Mouse (Mus musculus): Measurements from ENCODE around the gene Mtif3. TPM values are rescaled to one million over a fixed set of nuclear protein-coding genes. Genes with fewer than 3 reads are reported as not detected.
"Not testable (repeated sequence)": the region's sequence is repeated elsewhere in the genome, so short reads cannot be mapped to it uniquely, and the experiment has no call there.

Gene Mtif3
- polyA plus RNA-seq, 1 experiment from 2014 or later = 11.6 TPM

GRCm38 (mm10) chr5:146931904-146932553 is 31.6 kb downstream of the Mtif3 start:
- no peak overlapping the region for H3K4me3 ChIP-seq (replicated peaks)
- H3K27me3 ChIP-seq = no peaks in the 10 kb centered on the region
- ATAC-seq (ENCODE audit: insufficient read depth) = no peak
- H3K4me1 ChIP-seq (replicated peaks) = no peaks in the 10 kb centered on the region
- no peak overlapping the region for H3K4me2 ChIP-seq
- no peak overlapping the region for H3K27ac ChIP-seq (replicated peaks)
- H3K9ac ChIP-seq = no peak overlapping the region
- no peaks in the 10 kb centered on the region for H3K36me3 ChIP-seq (replicated peaks)
- WGBS (ENCODE audit: insufficient replicate concordance) = 58% methylated on average over 16 of the region's 16 CpGs
- H3K9me3 ChIP-seq (replicated peaks) = no peaks in the 10 kb centered on the region

- no peaks in the 10 kb centered on the region for H3K27me3 ChIP-seq
- 55% methylated on average over 7 of the region's 7 CpGs for WGBS (ENCODE audit: insufficient replicate concordance)
- ATAC-seq (ENCODE audit: insufficient read depth) = no peak
These were observed 32.2 kb downstream of the Mtif3 start for GRCm38 (mm10) chr5:146931422-146931821.

GRCm38 (mm10) chr5:146926673-146927072 is 36.9 kb downstream of the Mtif3 start:
- Histone ChIP-seq H3K4me1 (replicated peaks) (no peaks in the 10 kb centered on the region), H3K9me3 (replicated peaks) (no peaks in the 10 kb centered on the region), H3K36me3 (replicated peaks) (no peaks in the 10 kb centered on the region), H3K27ac (replicated peaks) (no peak overlapping the region), H3K27me3 (no peaks in the 10 kb centered on the region), H3K4me3 (replicated peaks) (no peak overlapping the region), H3K9ac (no peak overlapping the region), H3K4me2 (no peak overlapping the region)
- ATAC-seq (ENCODE audit: insufficient read depth) = no peak
- WGBS (ENCODE audit: insufficient replicate concordance) = 68% methylated on average over 5 of the region's 5 CpGs

More at GRCm38 (mm10) chr5:146931422-146931821, 32.2 kb downstream of the Mtif3 start:
- H3K9ac ChIP-seq = no peak overlapping the region
- no peaks in the 10 kb centered on the region for H3K36me3 ChIP-seq (replicated peaks)
- H3K9me3 ChIP-seq (replicated peaks) = no peaks in the 10 kb centered on the region
- no peak overlapping the region for H3K27ac ChIP-seq (replicated peaks)
- no peaks in the 10 kb centered on the region for H3K4me1 ChIP-seq (replicated peaks)
- H3K4me2 ChIP-seq = no peak overlapping the region
- no peak overlapping the region for H3K4me3 ChIP-seq (replicated peaks)

- ATAC-seq (ENCODE audit: insufficient read depth) = no peak
- no peaks in the 10 kb centered on the region for H3K4me1 ChIP-seq (replicated peaks)
- H3K27me3 ChIP-seq = 0 out of 2 replicates have a peak, but pooled peaks cover 9% of the 10 kb centered on the region
- WGBS (ENCODE audit: insufficient replicate concordance) = 62% methylated on average over 5 of the region's 5 CpGs
- H3K4me2 ChIP-seq = no peak overlapping the region
- no peaks in the 10 kb centered on the region for H3K36me3 ChIP-seq (replicated peaks)
- no peak overlapping the region for H3K9ac ChIP-seq
- H3K27ac ChIP-seq (replicated peaks) = no peak overlapping the region
- no peak overlapping the region for H3K4me3 ChIP-seq (replicated peaks)
- H3K9me3 ChIP-seq (replicated peaks) = no peaks in the 10 kb centered on the region
These were observed 40.1 kb downstream of the Mtif3 start for GRCm38 (mm10) chr5:146923547-146923946.

- H3K4me3 ChIP-seq (replicated peaks) = no peak overlapping the region
- H3K27me3 ChIP-seq = 0 out of 2 replicates have a peak, but pooled peaks cover 9% of the 10 kb centered on the region
- H3K9ac ChIP-seq = no peak overlapping the region
- no peak overlapping the region for H3K27ac ChIP-seq (replicated peaks)
- no peaks in the 10 kb centered on the region for H3K36me3 ChIP-seq (replicated peaks)
- no peaks in the 10 kb centered on the region for H3K4me1 ChIP-seq (replicated peaks)
- no peaks in the 10 kb centered on the region for H3K9me3 ChIP-seq (replicated peaks)
- H3K4me2 ChIP-seq = no peak overlapping the region
- ATAC-seq (ENCODE audit: insufficient read depth) = no peak
- WGBS (ENCODE audit: insufficient replicate concordance) = 38% methylated on average over 8 of the region's 8 CpGs
These were observed 42.4 kb downstream of the Mtif3 start for GRCm38 (mm10) chr5:146921224-146921623.

- no peaks in the 10 kb centered on the region for H3K4me1 ChIP-seq (replicated peaks)
- no peak for ATAC-seq (ENCODE audit: insufficient read depth)
- H3K36me3 ChIP-seq (replicated peaks) = no peaks in the 10 kb centered on the region
- H3K27ac ChIP-seq (replicated peaks) = no peak overlapping the region
- no peak overlapping the region for H3K9ac ChIP-seq
- WGBS (ENCODE audit: insufficient replicate concordance) = 10% methylated on average over 27 of the region's 27 CpGs
- no peak overlapping the region; the same call in 1 of the 2 replicates for H3K4me3 ChIP-seq (replicated peaks)
- no peaks in the 10 kb centered on the region for H3K9me3 ChIP-seq (replicated peaks)
- 0 out of 2 replicates have a peak, but pooled peaks cover 9% of the 10 kb centered on the region for H3K27me3 ChIP-seq
- H3K4me2 ChIP-seq = peak overlapping the region; percentile 41
These were observed 43.1 kb downstream of the Mtif3 start for GRCm38 (mm10) chr5:146920314-146921161.

- Histone ChIP-seq H3K4me1 (replicated peaks) (no peaks in the 10 kb centered on the region), H3K27me3 (0 out of 2 replicates have a peak, but pooled peaks cover 9% of the 10 kb centered on the region), H3K9ac (no peak overlapping the region), H3K4me2 (peak overlapping the region; percentile 41; the same call in 1 of the 2 replicates), H3K9me3 (replicated peaks) (no peaks in the 10 kb centered on the region), H3K36me3 (replicated peaks) (no peaks in the 10 kb centered on the region), H3K27ac (replicated peaks) (no peak overlapping the region), H3K4me3 (replicated peaks) (no peak overlapping the region)
- WGBS (ENCODE audit: insufficient replicate concordance) = 45% methylated on average over 6 of the region's 6 CpGs
- no peak for ATAC-seq (ENCODE audit: insufficient read depth)
These were observed 43.7 kb downstream of the Mtif3 start for GRCm38 (mm10) chr5:146919874-146920273.

GRCm38 (mm10) chr5:146917357-146917756 is 46.2 kb downstream of the Mtif3 start:
- H3K27ac ChIP-seq (replicated peaks); H3K9ac ChIP-seq; H3K4me3 ChIP-seq (replicated peaks); H3K9me3 ChIP-seq (replicated peaks); H3K27me3 ChIP-seq; H3K4me2 ChIP-seq; ATAC-seq (ENCODE audit: insufficient read depth); H3K36me3 ChIP-seq (replicated peaks): not testable (repeated sequence)
- H3K4me1 ChIP-seq (replicated peaks) = 0 out of 2 replicates have a peak, but pooled peaks cover 11% of the 10 kb centered on the region
- WGBS (ENCODE audit: insufficient replicate concordance) = 57% methylated on average over 6 of the region's 6 CpGs

- Histone ChIP-seq H3K4me2 (no peak overlapping the region), H3K9me3 (replicated peaks) (no peaks in the 10 kb centered on the region), H3K9ac (no peak overlapping the region), H3K36me3 (replicated peaks) (no peaks in the 10 kb centered on the region), H3K27ac (replicated peaks) (no peak overlapping the region), H3K4me1 (replicated peaks) (0 out of 2 replicates have a peak, but pooled peaks cover 12% of the 10 kb centered on the region), H3K27me3 (0 out of 2 replicates have a peak, but pooled peaks cover 9% of the 10 kb centered on the region), H3K4me3 (replicated peaks) (no peak overlapping the region)
- 20% methylated on average over 6 of the region's 6 CpGs for WGBS (ENCODE audit: insufficient replicate concordance)
- ATAC-seq (ENCODE audit: insufficient read depth) = no peak
These were observed 46.8 kb downstream of the Mtif3 start for GRCm38 (mm10) chr5:146916806-146917205.

- no peak for ATAC-seq (ENCODE audit: insufficient read depth)
- 67% methylated on average over 8 of the region's 8 CpGs for WGBS (ENCODE audit: insufficient replicate concordance)
These were observed 47.3 kb downstream of the Mtif3 start for GRCm38 (mm10) chr5:146916273-146916672.

More at GRCm38 (mm10) chr5:146916273-146916672, 47.3 kb downstream of the Mtif3 start:
- Histone ChIP-seq H3K4me1 (replicated peaks) (0 out of 2 replicates have a peak, but pooled peaks cover 12% of the 10 kb centered on the region), H3K27ac (replicated peaks) (no peak overlapping the region), H3K4me3 (replicated peaks) (no peak overlapping the region), H3K4me2 (no peak overlapping the region), H3K36me3 (replicated peaks) (no peaks in the 10 kb centered on the region), H3K27me3 (0 out of 2 replicates have a peak, but pooled peaks cover 9% of the 10 kb centered on the region), H3K9me3 (replicated peaks) (no peaks in the 10 kb centered on the region), H3K9ac (no peak overlapping the region)
